Mouse (Mus musculus) heart, postnatal 4 days (tissue): Measurements from ENCODE around the gene Znrf4. TPM values are rescaled to one million over a fixed set of nuclear protein-coding genes. Genes with fewer than 3 reads are reported as not detected.
A peak's percentile ranks its signal among the peaks of the same experiment; 100 is the strongest.

Experiments used
- DNase-seq: peaks from one replicate; pipeline ENCODE4 v3.0.0; 2021
- total RNA-seq, 2 experiments: library from RNA; stranded (reverse); gene quantifications; 2 replicates each; pipeline ENCODE4 v1.2.3; 2021

The Znrf4 gene
- total RNA-seq, 2 experiments from 2014 or later: not detected

GRCm38 (mm10) chr17:56487441-56487888, 24.8 kb downstream of the Znrf4 start:
- peak; percentile 65 for DNase-seq

- DNase-seq: no peak
Measured at GRCm38 (mm10) chr17:56485926-56486325, 26.3 kb downstream of the Znrf4 start.

GRCm38 (mm10) chr17:56485118-56485517, 27.1 kb downstream of the Znrf4 start:
- no peak for DNase-seq

GRCm38 (mm10) chr17:56482671-56483070, 29.6 kb downstream of the Znrf4 start:
- no peak for DNase-seq

- peak; percentile 82 for DNase-seq
Measured at GRCm38 (mm10) chr17:56479358-56479757, 32.9 kb downstream of the Znrf4 start.

- no peak for DNase-seq
Measured at GRCm38 (mm10) chr17:56478191-56478611, 34.0 kb downstream of the Znrf4 start.

- DNase-seq: peak; percentile 29
Measured at GRCm38 (mm10) chr17:56477191-56477818, 34.9 kb downstream of the Znrf4 start.

GRCm38 (mm10) chr17:56476402-56476752, 35.9 kb downstream of the Znrf4 start, which contains the start of gene Ptprs:
TSS of gene Ptprs (minus strand) at chr17:56476483.
- peak; percentile 96 for DNase-seq

GRCm38 (mm10) chr17:56475584-56476401, 36.4 kb downstream of the Znrf4 start:
- DNase-seq: peak; percentile 44

GRCm38 (mm10) chr17:56474831-56475581, 37.2 kb downstream of the Znrf4 start:
- peak; percentile 66 for DNase-seq

- DNase-seq: peak; percentile 44
Measured at GRCm38 (mm10) chr17:56474311-56474830, 37.9 kb downstream of the Znrf4 start.

GRCm38 (mm10) chr17:56473611-56473905, 38.7 kb downstream of the Znrf4 start:
- no peak for DNase-seq

GRCm38 (mm10) chr17:56472733-56473610, 39.3 kb downstream of the Znrf4 start:
- peak; percentile 77 for DNase-seq

- no peak for DNase-seq
Measured at GRCm38 (mm10) chr17:56472121-56472520, 40.1 kb downstream of the Znrf4 start.

- DNase-seq: no peak
Measured at GRCm38 (mm10) chr17:56471136-56471535, 41.1 kb downstream of the Znrf4 start.

GRCm38 (mm10) chr17:56470571-56470970, 41.7 kb downstream of the Znrf4 start:
- DNase-seq: no peak

- peak; percentile 33 for DNase-seq
Measured at GRCm38 (mm10) chr17:56470001-56470436, 42.2 kb downstream of the Znrf4 start.

- DNase-seq: no peak
Measured at GRCm38 (mm10) chr17:56469275-56469674, 43.0 kb downstream of the Znrf4 start.

GRCm38 (mm10) chr17:56468870-56469269, 43.4 kb downstream of the Znrf4 start:
- DNase-seq: peak; percentile 34

- DNase-seq: no peak
Measured at GRCm38 (mm10) chr17:56468380-56468779, 43.9 kb downstream of the Znrf4 start.

GRCm38 (mm10) chr17:56467456-56467884, 44.8 kb downstream of the Znrf4 start:
- DNase-seq: peak; percentile 61

GRCm38 (mm10) chr17:56466747-56467146, 45.5 kb downstream of the Znrf4 start:
- no peak for DNase-seq
